Mouse (Mus musculus): Measurements from ENCODE around the gene D130052B06Rik. TPM values are rescaled to one million over a fixed set of nuclear protein-coding genes. Genes with fewer than 3 reads are reported as not detected.

D130052B06Rik gene
- polyA plus RNA-seq, 1 experiment from 2014 or later, result not detected

GRCm38 (mm10) chr11:33654485-33654884 is 55.4 kb downstream of the D130052B06Rik start:
- ATAC-seq (ENCODE audit: low read depth), result no peak
- Histone ChIP-seq H3K9ac (ENCODE audit: low read depth, low read length) (no peak overlapping the region), H3K4me1 (ENCODE audit: control insufficient read depth, low read depth, low read length) (no peaks in the 10 kb centered on the region), H3K4me3 (ENCODE audit: low read depth, low read length) (no peak overlapping the region), H3K27me3 (ENCODE audit: control insufficient read depth, insufficient read depth, low read depth, low read length) (no peaks in the 10 kb centered on the region), H3K27ac (ENCODE audit: low read length) (no peak overlapping the region), H3K4me2 (ENCODE audit: low read depth, low read length) (no peak overlapping the region), H3K9me3 (replicated peaks; ENCODE audit: control insufficient read depth, low read length) (no peaks in the 10 kb centered on the region), H3K36me3 (ENCODE audit: control insufficient read depth, insufficient read depth) (no peaks in the 10 kb centered on the region)
- WGBS (ENCODE audit: insufficient replicate concordance), result 49% methylated on average over 2 of the region's 2 CpGs

GRCm38 (mm10) chr11:33655221-33655620 is 56.1 kb downstream of the D130052B06Rik start:
- ATAC-seq (ENCODE audit: low read depth), result no peak
- 52% methylated on average over 3 of the region's 3 CpGs for WGBS (ENCODE audit: insufficient replicate concordance)
- Histone ChIP-seq H3K9ac (ENCODE audit: low read depth, low read length) (no peak overlapping the region), H3K27ac (ENCODE audit: low read length) (no peak overlapping the region), H3K27me3 (ENCODE audit: control insufficient read depth, insufficient read depth, low read depth, low read length) (no peaks in the 10 kb centered on the region), H3K9me3 (replicated peaks; ENCODE audit: control insufficient read depth, low read length) (no peaks in the 10 kb centered on the region), H3K36me3 (ENCODE audit: control insufficient read depth, insufficient read depth) (no peaks in the 10 kb centered on the region), H3K4me2 (ENCODE audit: low read depth, low read length) (no peak overlapping the region), H3K4me1 (ENCODE audit: control insufficient read depth, low read depth, low read length) (no peaks in the 10 kb centered on the region), H3K4me3 (ENCODE audit: low read depth, low read length) (no peak overlapping the region)

GRCm38 (mm10) chr11:33655861-33656593 is 56.9 kb downstream of the D130052B06Rik start:
- Histone ChIP-seq H3K9ac (ENCODE audit: low read depth, low read length) (no peak overlapping the region), H3K4me1 (ENCODE audit: control insufficient read depth, low read depth, low read length) (no peaks in the 10 kb centered on the region), H3K36me3 (ENCODE audit: control insufficient read depth, insufficient read depth) (no peaks in the 10 kb centered on the region), H3K9me3 (replicated peaks; ENCODE audit: control insufficient read depth, low read length) (no peaks in the 10 kb centered on the region), H3K4me3 (ENCODE audit: low read depth, low read length) (no peak overlapping the region), H3K27ac (ENCODE audit: low read length) (no peak overlapping the region), H3K4me2 (ENCODE audit: low read depth, low read length) (no peak overlapping the region), H3K27me3 (ENCODE audit: control insufficient read depth, insufficient read depth, low read depth, low read length) (no peaks in the 10 kb centered on the region)
- ATAC-seq (ENCODE audit: low read depth), result no peak
- WGBS (ENCODE audit: insufficient replicate concordance), result 60% methylated on average over 7 of the region's 7 CpGs

GRCm38 (mm10) chr11:33660016-33660913 is 61.2 kb downstream of the D130052B06Rik start:
- 47% methylated on average over 13 of the region's 13 CpGs for WGBS (ENCODE audit: insufficient replicate concordance)
- no peak for ATAC-seq (ENCODE audit: low read depth)
- Histone ChIP-seq H3K4me2 (ENCODE audit: low read depth, low read length) (no peak overlapping the region), H3K27me3 (ENCODE audit: control insufficient read depth, insufficient read depth, low read depth, low read length) (no peaks in the 10 kb centered on the region), H3K36me3 (ENCODE audit: control insufficient read depth, insufficient read depth) (no peaks in the 10 kb centered on the region), H3K9me3 (replicated peaks; ENCODE audit: control insufficient read depth, low read length) (no peaks in the 10 kb centered on the region), H3K4me1 (ENCODE audit: control insufficient read depth, low read depth, low read length) (no peaks in the 10 kb centered on the region), H3K27ac (ENCODE audit: low read length) (no peak overlapping the region), H3K9ac (ENCODE audit: low read depth, low read length) (no peak overlapping the region), H3K4me3 (ENCODE audit: low read depth, low read length) (no peak overlapping the region)

GRCm38 (mm10) chr11:33663599-33663998 is 64.5 kb downstream of the D130052B06Rik start:
- Histone ChIP-seq H3K9me3 (replicated peaks; ENCODE audit: control insufficient read depth, low read length) (no peaks in the 10 kb centered on the region), H3K4me1 (ENCODE audit: control insufficient read depth, low read depth, low read length) (no peaks in the 10 kb centered on the region), H3K4me3 (ENCODE audit: low read depth, low read length) (no peak overlapping the region), H3K4me2 (ENCODE audit: low read depth, low read length) (no peak overlapping the region), H3K9ac (ENCODE audit: low read depth, low read length) (no peak overlapping the region), H3K36me3 (ENCODE audit: control insufficient read depth, insufficient read depth) (no peaks in the 10 kb centered on the region), H3K27me3 (ENCODE audit: control insufficient read depth, insufficient read depth, low read depth, low read length) (no peaks in the 10 kb centered on the region), H3K27ac (ENCODE audit: low read length) (no peak overlapping the region)
- ATAC-seq (ENCODE audit: low read depth), result no peak
- 57% methylated on average over 2 of the region's 2 CpGs for WGBS (ENCODE audit: insufficient replicate concordance)

GRCm38 (mm10) chr11:33668376-33668775 is 69.3 kb downstream of the D130052B06Rik start:
- Histone ChIP-seq H3K4me3 (ENCODE audit: low read depth, low read length) (no peak overlapping the region), H3K36me3 (ENCODE audit: control insufficient read depth, insufficient read depth) (no peaks in the 10 kb centered on the region), H3K4me2 (ENCODE audit: low read depth, low read length) (no peak overlapping the region), H3K9me3 (replicated peaks; ENCODE audit: control insufficient read depth, low read length) (no peaks in the 10 kb centered on the region), H3K9ac (ENCODE audit: low read depth, low read length) (no peak overlapping the region), H3K27ac (ENCODE audit: low read length) (no peak overlapping the region), H3K4me1 (ENCODE audit: control insufficient read depth, low read depth, low read length) (no peaks in the 10 kb centered on the region), H3K27me3 (ENCODE audit: control insufficient read depth, insufficient read depth, low read depth, low read length) (no peaks in the 10 kb centered on the region)
- 53% methylated on average over 6 of the region's 6 CpGs for WGBS (ENCODE audit: insufficient replicate concordance)
- no peak for ATAC-seq (ENCODE audit: low read depth)

- no peak overlapping the region for H3K27ac ChIP-seq (ENCODE audit: low read length)
- H3K4me3 ChIP-seq (ENCODE audit: low read depth, low read length), result no peak overlapping the region
- no peaks in the 10 kb centered on the region for H3K36me3 ChIP-seq (ENCODE audit: control insufficient read depth, insufficient read depth)
- H3K4me2 ChIP-seq (ENCODE audit: low read depth, low read length), result no peak overlapping the region
- 62% methylated on average over 10 of the region's 10 CpGs for WGBS (ENCODE audit: insufficient replicate concordance)
- no peaks in the 10 kb centered on the region for H3K27me3 ChIP-seq (ENCODE audit: control insufficient read depth, insufficient read depth, low read depth, low read length)
- no peak for ATAC-seq (ENCODE audit: low read depth)
- H3K9me3 ChIP-seq (replicated peaks; ENCODE audit: control insufficient read depth, low read length), result no peaks in the 10 kb centered on the region
- H3K4me1 ChIP-seq (ENCODE audit: control insufficient read depth, low read depth, low read length), result no peaks in the 10 kb centered on the region
- no peak overlapping the region for H3K9ac ChIP-seq (ENCODE audit: low read depth, low read length)
These were observed 71.2 kb downstream of the D130052B06Rik start for GRCm38 (mm10) chr11:33670105-33670965.

Measured in liver, embryonic 16.5 days (tissue).